Mouse (Mus musculus): ENCODE data around the gene Ascc1.
"Not testable (repeated sequence)": the region's sequence is repeated elsewhere in the genome, so short reads cannot be mapped to it uniquely, and the experiment has no call there.

The Ascc1 gene

DNA sequence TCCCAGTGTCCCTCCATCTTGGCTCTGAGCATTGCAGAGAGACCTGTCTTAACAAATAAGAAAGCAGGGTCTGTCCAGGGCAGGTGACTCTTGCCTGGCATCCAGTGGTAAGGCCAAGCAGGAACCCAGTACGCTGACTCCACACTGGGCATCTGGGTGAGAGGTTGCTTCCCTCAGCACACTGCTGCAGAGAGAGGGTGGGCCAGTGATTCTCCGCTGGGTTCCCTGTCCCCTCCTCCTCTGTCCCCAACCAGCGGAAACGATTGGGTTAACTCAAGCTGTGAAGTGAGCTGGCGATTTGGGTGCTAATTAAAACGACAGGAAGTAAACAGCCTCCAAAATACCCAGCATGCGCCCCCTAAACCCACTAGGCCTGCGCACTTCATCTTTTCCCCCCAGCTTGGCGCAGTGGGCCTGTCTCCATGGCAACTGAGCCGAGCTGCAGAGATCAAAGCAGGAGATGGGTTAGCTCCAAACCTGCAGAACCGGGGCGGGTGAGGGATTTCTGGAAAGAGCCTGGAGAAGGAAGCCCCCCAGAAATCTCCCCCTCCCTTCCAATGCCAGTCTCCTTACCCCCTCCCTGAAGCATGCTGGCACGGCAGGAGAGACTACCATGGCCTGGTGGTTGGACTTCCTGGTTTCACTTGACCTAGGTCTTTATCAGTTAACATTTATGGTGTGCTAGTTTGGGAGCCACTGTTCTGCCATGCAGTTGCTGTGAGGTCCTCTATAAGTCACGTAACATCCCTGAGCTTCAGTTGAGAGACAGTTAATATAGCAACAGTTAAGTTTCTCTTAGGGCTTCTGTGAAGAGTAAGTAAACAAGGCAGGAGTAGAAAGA, 113.0 kb downstream of the Ascc1 start:
- DNase-seq (ENCODE audit: extremely low spot score) = peak; percentile 61

DNA sequence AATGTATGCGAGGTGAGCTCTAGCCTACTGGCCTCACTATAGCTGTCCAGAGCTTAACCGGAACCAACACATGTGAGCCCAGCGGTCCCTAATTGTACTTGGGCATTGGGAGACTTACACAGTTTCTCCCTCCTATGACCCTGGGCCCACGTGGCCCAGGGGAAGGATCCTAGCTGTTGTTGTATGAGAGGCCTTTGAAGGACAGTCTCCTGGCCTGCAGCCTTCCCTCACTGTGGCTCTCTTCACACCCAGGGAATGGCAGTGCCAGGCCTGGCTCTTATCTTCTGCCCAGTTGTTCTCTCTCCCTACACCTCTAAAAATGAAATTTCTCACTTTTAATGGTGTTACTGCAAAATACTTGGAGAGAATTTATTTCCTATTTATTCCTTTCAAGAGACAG, 114.4 kb downstream of the Ascc1 start:
- DNase-seq (ENCODE audit: extremely low spot score) = no peak

- DNase-seq (ENCODE audit: extremely low spot score) = no peak
Measured at GRCm38 (mm10) chr10:60118464-60118863, 115.9 kb downstream of the Ascc1 start.

- no peak for DNase-seq (ENCODE audit: extremely low spot score)
Measured at GRCm38 (mm10) chr10:60120630-60121029, 118.0 kb downstream of the Ascc1 start.

DNA sequence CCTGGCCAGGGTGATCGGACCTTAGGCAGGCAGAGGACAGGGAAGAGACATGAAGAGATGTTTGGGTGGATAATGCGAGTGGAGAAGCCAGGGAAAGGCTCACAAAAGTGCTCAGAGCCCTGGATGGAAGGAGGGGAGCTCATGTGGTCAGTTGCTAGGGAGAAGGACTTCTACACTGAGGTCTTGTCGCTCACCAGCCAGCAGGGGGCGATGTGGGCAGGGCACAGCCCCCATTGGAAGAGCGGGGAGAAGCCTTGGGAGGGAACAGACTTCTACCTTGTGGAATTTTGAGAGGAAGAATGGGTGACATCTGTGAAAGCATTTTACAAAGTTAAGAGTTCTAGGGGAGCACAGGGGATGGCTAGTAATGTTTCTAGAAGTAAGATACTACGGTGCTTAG, 121.5 kb downstream of the Ascc1 start:
- DNase-seq (ENCODE audit: extremely low spot score) = no peak

DNA sequence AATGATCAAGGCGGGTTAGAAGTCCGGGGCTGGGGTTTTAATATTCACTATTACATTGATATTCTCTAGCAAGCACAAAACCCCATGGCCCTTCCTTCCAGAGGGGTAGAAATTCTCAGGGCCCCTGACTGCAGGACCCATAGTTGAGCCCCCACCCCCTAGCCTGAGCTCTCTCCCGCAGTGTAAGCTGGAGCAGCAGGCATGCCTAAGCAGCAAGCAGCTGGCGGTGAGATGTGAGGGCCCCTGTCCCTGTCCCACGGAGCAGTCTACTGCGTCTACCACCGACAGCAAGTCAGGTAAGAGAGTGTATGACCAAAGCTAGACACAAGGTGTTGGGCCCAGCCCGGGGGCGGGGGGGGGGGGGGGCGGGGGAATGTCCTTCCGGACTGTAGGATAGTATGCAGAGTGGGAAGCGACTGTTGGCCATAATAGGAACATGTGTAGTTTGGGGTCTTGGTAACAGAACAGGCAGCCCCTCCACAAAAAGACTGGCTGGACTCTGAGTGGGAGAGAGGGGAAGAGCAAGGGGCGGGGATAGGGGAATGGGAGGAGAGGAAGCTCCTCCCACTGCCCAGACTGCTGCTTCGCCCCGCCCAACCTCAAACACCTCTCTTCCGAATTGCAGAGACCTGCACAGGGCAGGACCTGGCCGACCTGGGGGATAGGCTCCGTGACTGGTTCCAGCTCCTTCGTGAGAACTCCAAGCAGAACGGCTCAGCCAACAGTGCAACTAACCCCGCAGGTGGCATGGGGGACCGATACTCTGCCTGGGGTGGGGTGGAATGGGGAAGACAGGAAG, 123.1 kb downstream of the Ascc1 start:
- DNase-seq (ENCODE audit: extremely low spot score) = peak; percentile 33

GRCm38 (mm10) chr10:60128287-60128686, 125.7 kb downstream of the Ascc1 start:
- DNase-seq (ENCODE audit: extremely low spot score) = no peak

DNA sequence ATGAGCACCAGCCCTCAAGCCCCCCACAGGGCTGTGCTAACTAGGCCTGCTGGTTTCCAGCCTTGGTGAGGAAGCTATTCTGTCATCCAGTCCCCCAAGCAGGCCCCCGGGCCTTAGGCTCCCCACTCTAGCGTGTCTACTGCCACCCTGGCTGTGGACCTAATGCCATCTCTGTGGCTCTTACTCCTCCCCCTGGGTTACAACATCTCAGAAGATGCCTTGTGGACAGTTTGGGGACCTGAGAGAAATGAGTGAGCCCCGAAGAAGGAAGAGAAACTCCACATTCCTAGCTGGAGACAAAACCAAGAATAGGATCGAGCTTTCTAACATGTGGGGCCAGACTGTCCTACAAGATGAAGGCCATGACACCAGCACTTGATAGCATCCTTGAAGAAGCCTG, 127.9 kb downstream of the Ascc1 start:
- no peak for DNase-seq (ENCODE audit: extremely low spot score)

- DNase-seq (ENCODE audit: extremely low spot score) = peak; percentile 26
Measured at GRCm38 (mm10) chr10:60133501-60133900, 130.9 kb downstream of the Ascc1 start.

DNA sequence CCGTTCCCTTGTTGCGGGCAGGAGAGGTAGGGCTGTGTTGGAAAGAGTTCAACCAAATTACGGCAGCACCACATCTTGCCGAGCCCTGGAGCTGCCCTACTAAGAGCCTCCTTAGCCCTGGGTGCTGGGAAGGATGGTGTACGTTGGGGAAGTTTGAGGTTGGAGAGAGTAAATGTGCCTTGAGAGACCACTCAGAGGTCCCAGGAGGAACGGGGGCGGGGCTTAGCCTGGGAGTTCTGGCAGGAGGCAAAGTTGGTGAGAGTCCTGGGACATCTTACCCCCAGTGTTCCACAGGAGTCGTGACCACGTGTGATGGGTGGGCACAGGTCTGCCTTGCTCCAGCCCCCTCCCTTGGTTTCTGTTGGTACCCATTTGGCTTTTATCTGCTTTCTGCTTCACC, 131.6 kb downstream of the Ascc1 start:
- DNase-seq (ENCODE audit: extremely low spot score) = no peak

GRCm38 (mm10) chr10:60136010-60136409, 133.4 kb downstream of the Ascc1 start:
- not testable (repeated sequence) for DNase-seq (ENCODE audit: extremely low spot score)

- no peak for DNase-seq (ENCODE audit: extremely low spot score)
Measured at GRCm38 (mm10) chr10:60136935-60137334, 134.3 kb downstream of the Ascc1 start.

DNA sequence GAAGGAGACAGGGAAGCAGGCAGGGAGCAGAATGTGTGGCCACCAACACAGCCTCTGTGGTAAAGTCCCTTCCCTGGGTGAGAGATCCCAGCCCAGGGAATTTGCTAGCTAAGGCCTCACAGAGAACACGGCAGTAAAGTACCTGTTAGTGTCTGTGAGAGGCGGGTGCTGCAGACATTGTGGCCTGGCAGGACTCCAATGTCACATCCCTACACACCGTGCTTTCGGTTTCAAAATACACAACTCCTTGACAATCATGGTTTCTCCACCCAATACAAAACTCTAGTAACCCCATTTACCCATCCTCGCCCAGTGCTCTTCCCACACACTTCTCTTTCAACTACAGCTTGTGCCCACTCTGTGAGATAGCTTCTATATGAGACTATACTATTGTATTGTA, 136.1 kb downstream of the Ascc1 start:
- no peak for DNase-seq (ENCODE audit: extremely low spot score)

- DNase-seq (ENCODE audit: extremely low spot score) = no peak
Measured at GRCm38 (mm10) chr10:60140751-60141150, 138.1 kb downstream of the Ascc1 start.

DNA sequence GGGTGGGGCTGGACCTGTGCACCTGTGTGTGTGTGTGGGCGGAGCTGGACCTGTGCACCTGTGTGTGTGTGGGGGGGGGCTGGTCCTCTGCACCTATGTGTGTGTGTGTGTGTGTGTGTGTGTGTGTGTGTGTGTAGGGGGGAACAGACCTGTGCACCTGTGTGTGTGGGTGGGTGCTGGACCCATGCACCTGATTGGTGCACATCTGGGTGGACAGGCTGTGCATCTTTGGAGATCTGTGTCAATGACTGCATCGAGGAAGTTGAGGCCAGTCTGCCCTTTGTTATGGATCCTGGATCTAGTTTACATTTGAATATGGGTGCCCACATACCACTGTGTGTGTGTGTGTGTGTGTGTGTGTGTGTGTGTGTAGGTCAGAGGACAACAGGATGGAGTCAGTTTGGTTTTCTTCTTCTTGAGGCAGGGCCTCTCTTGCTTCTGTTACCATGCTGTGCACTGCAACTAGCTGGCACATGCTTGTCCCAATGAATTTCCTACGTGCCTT, 139.1 kb downstream of the Ascc1 start:
- no peak for DNase-seq (ENCODE audit: extremely low spot score)

- not testable (repeated sequence) for DNase-seq (ENCODE audit: extremely low spot score)
Measured at GRCm38 (mm10) chr10:60147510-60148047, 145.0 kb downstream of the Ascc1 start.

DNA sequence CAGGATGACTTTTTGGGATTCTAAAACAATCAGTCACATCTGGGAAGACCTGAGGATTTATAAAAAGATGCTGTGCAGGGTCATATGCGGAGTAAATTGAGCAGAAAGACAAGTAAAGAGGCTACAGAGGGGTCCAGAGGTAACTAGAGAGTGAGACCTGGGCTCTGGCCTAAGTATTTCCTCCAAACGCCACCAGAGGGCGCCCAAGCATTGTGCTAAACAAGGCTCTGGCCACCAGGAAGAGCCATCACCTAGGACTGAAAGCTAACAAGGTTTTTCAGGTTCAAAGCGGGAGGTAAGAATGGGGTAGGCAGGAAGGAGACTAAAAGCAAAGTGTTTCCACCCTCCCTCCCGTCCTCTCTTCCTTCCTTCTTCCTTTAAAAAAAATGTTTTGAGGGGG, 145.5 kb downstream of the Ascc1 start:
- DNase-seq (ENCODE audit: extremely low spot score) = peak; percentile 76

All from embryo, embryonic 9.5 days (tissue).